Mouse (Mus musculus): ENCODE results near the gene P2rx4. TPM values are rescaled to one million over a fixed set of nuclear protein-coding genes. Genes with fewer than 3 reads are reported as not detected.

P2rx4 gene
- polyA plus RNA-seq, 1 experiment from 2014 or later: 33.3 TPM

DNA sequence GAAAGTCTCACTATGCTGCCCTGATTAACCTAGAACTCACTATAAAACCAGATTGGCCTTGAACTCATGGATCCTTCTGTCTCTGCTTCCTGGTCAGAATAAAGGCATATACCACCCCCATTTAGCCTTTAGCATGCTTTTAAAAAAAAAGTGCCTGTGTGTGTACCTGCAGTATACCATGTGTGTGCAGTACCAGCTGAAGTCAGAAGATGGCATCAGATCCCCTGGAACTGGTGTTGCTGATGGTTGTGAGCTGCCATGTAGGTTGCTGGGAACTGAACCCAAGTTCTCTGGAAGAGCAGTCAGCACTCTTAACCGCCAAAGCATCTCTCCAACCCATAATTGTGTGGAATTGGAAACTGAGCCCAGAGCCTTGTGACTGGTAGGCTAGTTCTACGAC, 9.4 kb downstream of the P2rx4 start:
- H3K9ac ChIP-seq (ENCODE audit: low read length): no peak overlapping the region
- H3K4me2 ChIP-seq (ENCODE audit: low read depth, low read length): no peak overlapping the region
- H3K27ac ChIP-seq (ENCODE audit: low read length): no peak overlapping the region
- H3K4me1 ChIP-seq (ENCODE audit: control insufficient read depth, insufficient read depth, low read length): no peaks in the 10 kb centered on the region
- WGBS: 92% methylated on average over 2 of the region's 2 CpGs
- no peak overlapping the region for H3K4me3 ChIP-seq (replicated peaks; ENCODE audit: low read length)
- H3K36me3 ChIP-seq (ENCODE audit: control insufficient read depth, insufficient read depth, low read length): no peaks in the 10 kb centered on the region
- no peak for ATAC-seq (ENCODE audit: insufficient read depth, low FRiP score)
- no peaks in the 10 kb centered on the region for H3K9me3 ChIP-seq (replicated peaks; ENCODE audit: control insufficient read depth, low read length)
- H3K27me3 ChIP-seq (ENCODE audit: control insufficient read depth, insufficient read depth, low read length): no peaks in the 10 kb centered on the region

DNA sequence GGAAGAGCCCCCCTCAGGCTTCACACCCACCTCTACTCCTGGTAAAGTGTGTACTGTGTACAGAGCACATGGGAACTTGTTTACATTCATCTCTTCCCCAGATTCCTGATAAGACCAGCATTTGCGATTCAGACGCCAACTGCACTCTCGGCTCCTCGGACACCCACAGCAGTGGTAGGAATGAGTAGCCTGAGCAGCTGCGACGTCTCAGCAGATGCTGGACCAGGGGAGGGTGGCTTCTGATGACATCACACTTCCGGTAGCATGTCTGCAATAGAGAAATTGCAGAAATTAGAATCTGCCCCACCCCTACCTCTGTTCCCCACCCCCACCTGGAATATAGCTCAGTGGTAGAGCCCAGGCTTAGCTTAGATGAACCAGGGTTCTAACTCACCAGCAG, 11.1 kb downstream of the P2rx4 start:
- no peaks in the 10 kb centered on the region for H3K36me3 ChIP-seq (ENCODE audit: control insufficient read depth, insufficient read depth, low read length)
- H3K4me1 ChIP-seq (ENCODE audit: control insufficient read depth, insufficient read depth, low read length): no peaks in the 10 kb centered on the region
- H3K9me3 ChIP-seq (replicated peaks; ENCODE audit: control insufficient read depth, low read length): 0 out of 2 replicates have a peak, but pooled peaks cover 3% of the 10 kb centered on the region
- H3K9ac ChIP-seq (ENCODE audit: low read length): no peak overlapping the region
- ATAC-seq (ENCODE audit: insufficient read depth, low FRiP score): peak; percentile 17; the same call in 1 of the 2 replicates
- H3K4me2 ChIP-seq (ENCODE audit: low read depth, low read length): no peak overlapping the region
- no peak overlapping the region for H3K27ac ChIP-seq (ENCODE audit: low read length)
- no peak overlapping the region for H3K4me3 ChIP-seq (replicated peaks; ENCODE audit: low read length)
- 32% methylated on average over 7 of the region's 7 CpGs for WGBS
- no peaks in the 10 kb centered on the region for H3K27me3 ChIP-seq (ENCODE audit: control insufficient read depth, insufficient read depth, low read length)

DNA sequence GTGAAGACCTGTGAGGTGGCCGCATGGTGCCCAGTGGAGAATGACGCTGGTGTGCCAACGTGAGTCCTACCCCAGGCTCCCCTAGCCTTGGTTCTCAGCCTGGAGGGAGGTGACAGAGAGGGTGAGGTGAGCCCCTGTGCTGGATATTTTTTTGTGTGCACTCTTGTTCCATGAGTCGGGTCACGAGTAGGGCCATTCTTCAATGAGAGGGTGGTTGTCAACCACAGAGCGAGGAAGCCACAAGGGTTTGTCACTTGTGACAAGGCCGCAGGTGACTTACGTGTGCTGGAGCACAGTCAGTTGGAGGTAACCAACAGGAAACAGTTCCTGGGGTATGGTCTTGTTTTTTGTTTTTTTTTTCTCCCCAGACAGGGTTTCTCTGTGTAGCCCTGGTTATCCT, 11.8 kb downstream of the P2rx4 start:
- Histone ChIP-seq H3K36me3 (ENCODE audit: control insufficient read depth, insufficient read depth, low read length) (no peaks in the 10 kb centered on the region), H3K4me3 (replicated peaks; ENCODE audit: low read length) (no peak overlapping the region), H3K9ac (ENCODE audit: low read length) (no peak overlapping the region), H3K4me2 (ENCODE audit: low read depth, low read length) (no peak overlapping the region), H3K4me1 (ENCODE audit: control insufficient read depth, insufficient read depth, low read length) (no peaks in the 10 kb centered on the region), H3K27me3 (ENCODE audit: control insufficient read depth, insufficient read depth, low read length) (no peaks in the 10 kb centered on the region), H3K9me3 (replicated peaks; ENCODE audit: control insufficient read depth, low read length) (0 out of 2 replicates have a peak, but pooled peaks cover 3% of the 10 kb centered on the region), H3K27ac (ENCODE audit: low read length) (no peak overlapping the region)
- ATAC-seq (ENCODE audit: insufficient read depth, low FRiP score): no peak
- 91% methylated on average over 8 of the region's 8 CpGs for WGBS

DNA sequence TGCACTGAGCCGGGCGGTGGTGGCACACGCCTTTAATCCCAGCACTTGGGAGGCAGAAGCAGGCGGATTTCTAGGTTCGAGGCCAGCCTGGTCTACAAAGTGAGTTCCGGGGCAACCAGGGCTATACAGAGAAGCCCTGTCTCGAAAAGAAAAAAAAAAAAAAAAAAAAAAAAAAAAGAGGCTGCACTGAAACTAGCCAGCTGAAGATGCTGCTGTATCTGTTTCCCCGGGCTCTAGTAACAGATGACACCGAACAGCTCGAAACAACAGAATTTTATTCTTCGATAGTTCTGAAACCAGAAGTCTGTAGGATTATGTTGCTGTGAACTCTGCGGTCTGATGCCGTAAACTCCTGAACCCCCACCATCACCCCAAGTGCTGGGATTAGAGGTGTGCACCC, 18.1 kb downstream of the P2rx4 start:
- no peak overlapping the region for H3K27ac ChIP-seq (ENCODE audit: low read length)
- H3K9ac ChIP-seq (ENCODE audit: low read length): no peak overlapping the region
- no peaks in the 10 kb centered on the region for H3K4me1 ChIP-seq (ENCODE audit: control insufficient read depth, insufficient read depth, low read length)
- 0 out of 2 replicates have a peak, but pooled peaks cover 3% of the 10 kb centered on the region for H3K9me3 ChIP-seq (replicated peaks; ENCODE audit: control insufficient read depth, low read length)
- no peak overlapping the region for H3K4me2 ChIP-seq (ENCODE audit: low read depth, low read length)
- no peak overlapping the region for H3K4me3 ChIP-seq (replicated peaks; ENCODE audit: low read length)
- ATAC-seq (ENCODE audit: insufficient read depth, low FRiP score): no peak
- WGBS: 86% methylated on average over 13 of the region's 13 CpGs
- no peaks in the 10 kb centered on the region for H3K27me3 ChIP-seq (ENCODE audit: control insufficient read depth, insufficient read depth, low read length)
- H3K36me3 ChIP-seq (ENCODE audit: control insufficient read depth, insufficient read depth, low read length): no peaks in the 10 kb centered on the region

DNA sequence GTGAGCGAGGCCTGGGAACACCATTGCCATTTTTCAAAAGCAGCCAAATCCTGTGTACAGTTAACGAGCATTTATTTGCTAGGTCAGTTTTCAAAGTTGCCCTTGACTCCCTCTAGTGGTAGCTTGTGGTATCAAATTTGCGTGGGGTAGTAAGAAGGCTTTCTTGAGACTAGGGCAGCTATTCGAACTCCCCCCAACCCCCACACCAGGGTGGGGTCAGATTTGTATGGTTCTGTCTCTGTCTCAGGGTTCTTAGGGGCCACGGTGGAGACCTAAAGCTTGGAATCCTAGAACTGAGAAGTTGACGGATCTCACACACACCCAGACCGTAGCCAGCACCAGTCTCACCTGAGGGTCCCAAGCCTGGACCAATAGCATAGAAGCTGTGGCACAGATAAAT, 18.7 kb downstream of the P2rx4 start:
- H3K4me1 ChIP-seq (ENCODE audit: control insufficient read depth, insufficient read depth, low read length): no peaks in the 10 kb centered on the region
- no peak overlapping the region for H3K27ac ChIP-seq (ENCODE audit: low read length)
- no peak overlapping the region for H3K9ac ChIP-seq (ENCODE audit: low read length)
- no peak overlapping the region for H3K4me2 ChIP-seq (ENCODE audit: low read depth, low read length)
- no peaks in the 10 kb centered on the region for H3K36me3 ChIP-seq (ENCODE audit: control insufficient read depth, insufficient read depth, low read length)
- H3K4me3 ChIP-seq (replicated peaks; ENCODE audit: low read length): no peak overlapping the region
- H3K27me3 ChIP-seq (ENCODE audit: control insufficient read depth, insufficient read depth, low read length): no peaks in the 10 kb centered on the region
- 0 out of 2 replicates have a peak, but pooled peaks cover 3% of the 10 kb centered on the region for H3K9me3 ChIP-seq (replicated peaks; ENCODE audit: control insufficient read depth, low read length)
- 15% methylated on average over 7 of the region's 7 CpGs for whole genome bisulfite sequencing
- ATAC-seq (ENCODE audit: insufficient read depth, low FRiP score): peak; percentile 42; the same call in 1 of the 2 replicates

DNA sequence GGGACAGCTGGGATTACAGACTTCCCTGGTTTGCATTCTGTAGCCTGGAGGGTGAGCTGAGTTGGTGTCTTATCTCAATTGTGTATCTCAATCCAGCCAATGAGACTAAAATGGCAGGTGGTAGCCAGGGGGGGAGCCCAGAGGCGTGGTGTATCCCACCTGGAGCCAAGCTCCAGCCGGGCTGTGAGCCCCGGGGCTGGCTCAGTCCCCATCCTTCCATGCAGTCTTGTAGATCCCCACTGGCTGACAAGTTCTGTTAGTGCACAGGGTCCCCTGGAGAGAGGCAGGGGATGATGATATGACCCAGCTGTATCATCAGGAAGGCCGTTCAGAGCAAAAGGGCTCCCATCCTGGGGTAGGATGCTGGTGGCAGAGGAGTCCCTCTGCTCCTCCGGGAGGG, 19.3 kb downstream of the P2rx4 start:
- H3K27me3 ChIP-seq (ENCODE audit: control insufficient read depth, insufficient read depth, low read length): no peaks in the 10 kb centered on the region
- no peak overlapping the region for H3K9ac ChIP-seq (ENCODE audit: low read length)
- H3K4me2 ChIP-seq (ENCODE audit: low read depth, low read length): no peak overlapping the region
- 71% methylated on average over 5 of the region's 5 CpGs for WGBS
- H3K9me3 ChIP-seq (replicated peaks; ENCODE audit: control insufficient read depth, low read length): 0 out of 2 replicates have a peak, but pooled peaks cover 3% of the 10 kb centered on the region
- ATAC-seq (ENCODE audit: insufficient read depth, low FRiP score): 0 out of 2 replicates have a peak, but pooled peaks have one; percentile 16
- no peak overlapping the region for H3K27ac ChIP-seq (ENCODE audit: low read length)
- no peaks in the 10 kb centered on the region for H3K36me3 ChIP-seq (ENCODE audit: control insufficient read depth, insufficient read depth, low read length)
- peaks cover 2% of the 10 kb centered on the region; the same call in 1 of the 2 replicates for H3K4me1 ChIP-seq (ENCODE audit: control insufficient read depth, insufficient read depth, low read length)
- H3K4me3 ChIP-seq (replicated peaks; ENCODE audit: low read length): no peak overlapping the region

DNA sequence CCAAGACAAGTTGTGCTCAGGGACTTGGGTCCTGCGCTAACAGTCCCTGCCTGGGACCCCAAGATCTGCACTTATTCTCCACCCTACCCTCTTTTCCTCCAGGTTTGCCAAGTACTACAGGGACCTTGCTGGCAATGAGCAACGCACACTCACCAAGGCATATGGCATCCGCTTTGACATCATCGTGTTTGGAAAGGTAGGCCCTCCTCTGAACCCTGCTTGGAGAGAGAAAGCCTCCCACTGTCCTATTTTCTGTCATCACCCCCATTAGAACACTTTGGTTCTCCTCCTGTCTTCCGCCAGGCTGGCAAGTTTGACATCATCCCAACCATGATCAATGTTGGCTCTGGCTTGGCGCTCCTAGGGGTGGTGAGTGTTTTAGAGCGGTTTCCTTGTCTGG, 19.8 kb downstream of the P2rx4 start:
- 95% methylated on average over 7 of the region's 7 CpGs for WGBS
- H3K27ac ChIP-seq (ENCODE audit: low read length): no peak overlapping the region
- no peak overlapping the region for H3K4me2 ChIP-seq (ENCODE audit: low read depth, low read length)
- no peak overlapping the region for H3K9ac ChIP-seq (ENCODE audit: low read length)
- ATAC-seq (ENCODE audit: insufficient read depth, low FRiP score): no peak
- H3K27me3 ChIP-seq (ENCODE audit: control insufficient read depth, insufficient read depth, low read length): no peaks in the 10 kb centered on the region
- H3K4me3 ChIP-seq (replicated peaks; ENCODE audit: low read length): no peak overlapping the region
- no peaks in the 10 kb centered on the region for H3K36me3 ChIP-seq (ENCODE audit: control insufficient read depth, insufficient read depth, low read length)
- H3K9me3 ChIP-seq (replicated peaks; ENCODE audit: control insufficient read depth, low read length): 0 out of 2 replicates have a peak, but pooled peaks cover 3% of the 10 kb centered on the region
- peaks cover 7% of the 10 kb centered on the region; the same call in 1 of the 2 replicates for H3K4me1 ChIP-seq (ENCODE audit: control insufficient read depth, insufficient read depth, low read length)

DNA sequence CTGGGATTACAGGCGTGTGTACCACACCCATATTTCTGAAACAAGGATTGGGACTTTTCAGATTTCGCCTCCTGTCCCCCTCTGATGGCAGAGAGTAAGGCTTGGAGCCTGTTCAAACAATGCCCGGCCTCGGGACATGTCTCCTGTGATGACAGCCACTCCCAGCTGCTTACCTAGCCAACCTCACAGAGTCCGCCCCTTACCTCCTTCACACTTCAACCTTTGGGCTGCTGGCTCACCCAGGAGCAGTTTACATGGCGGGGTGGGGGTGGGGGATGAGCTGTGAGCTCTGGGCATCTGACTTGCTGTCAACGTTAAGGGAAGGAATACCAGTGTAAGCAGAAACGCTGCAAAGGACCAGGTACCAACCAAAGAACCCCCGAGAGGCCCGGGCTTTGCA, 23.4 kb downstream of the P2rx4 start:
- no peaks in the 10 kb centered on the region for H3K36me3 ChIP-seq (ENCODE audit: control insufficient read depth, insufficient read depth, low read length)
- H3K4me3 ChIP-seq (replicated peaks; ENCODE audit: low read length): no peak overlapping the region
- WGBS: 73% methylated on average over 10 of the region's 10 CpGs
- no peak overlapping the region for H3K9ac ChIP-seq (ENCODE audit: low read length)
- no peak overlapping the region for H3K4me2 ChIP-seq (ENCODE audit: low read depth, low read length)
- no peak for ATAC-seq (ENCODE audit: insufficient read depth, low FRiP score)
- peaks cover 14% of the 10 kb centered on the region; the same call in 1 of the 2 replicates for H3K4me1 ChIP-seq (ENCODE audit: control insufficient read depth, insufficient read depth, low read length)
- H3K27me3 ChIP-seq (ENCODE audit: control insufficient read depth, insufficient read depth, low read length): no peaks in the 10 kb centered on the region
- H3K9me3 ChIP-seq (replicated peaks; ENCODE audit: control insufficient read depth, low read length): no peaks in the 10 kb centered on the region
- no peak overlapping the region for H3K27ac ChIP-seq (ENCODE audit: low read length)

DNA sequence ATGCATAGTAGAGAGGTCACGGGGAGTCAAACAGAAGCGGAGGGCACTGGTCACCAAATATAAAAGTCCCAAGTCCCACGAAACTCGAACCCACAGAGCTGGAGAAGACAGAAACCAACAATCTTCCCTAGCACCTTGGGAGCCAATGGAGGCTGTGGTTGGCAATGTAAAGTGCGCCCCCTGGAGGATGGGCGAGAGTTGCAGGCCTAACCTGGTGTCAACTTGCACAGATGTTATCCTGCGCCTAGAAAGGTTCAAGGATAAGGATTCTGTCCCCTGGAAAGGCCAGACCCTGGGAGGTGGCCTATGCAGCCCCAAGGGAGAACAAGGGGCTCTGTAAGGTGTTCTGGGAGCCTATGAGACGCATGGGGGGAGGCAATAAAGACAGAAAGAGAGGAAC, 24.0 kb downstream of the P2rx4 start:
- no peak for ATAC-seq (ENCODE audit: insufficient read depth, low FRiP score)
- Histone ChIP-seq H3K9ac (ENCODE audit: low read length) (no peak overlapping the region), H3K9me3 (replicated peaks; ENCODE audit: control insufficient read depth, low read length) (no peaks in the 10 kb centered on the region), H3K4me3 (replicated peaks; ENCODE audit: low read length) (no peak overlapping the region), H3K27ac (ENCODE audit: low read length) (peak overlapping the region; percentile 52; the same call in 1 of the 2 replicates), H3K27me3 (ENCODE audit: control insufficient read depth, insufficient read depth, low read length) (no peaks in the 10 kb centered on the region), H3K36me3 (ENCODE audit: control insufficient read depth, insufficient read depth, low read length) (no peaks in the 10 kb centered on the region), H3K4me1 (ENCODE audit: control insufficient read depth, insufficient read depth, low read length) (peaks cover 14% of the 10 kb centered on the region; the same call in 1 of the 2 replicates), H3K4me2 (ENCODE audit: low read depth, low read length) (no peak overlapping the region)
- WGBS: 67% methylated on average over 8 of the region's 8 CpGs
